Mouse (Mus musculus) forebrain, embryonic 13.5 days (tissue): ENCODE results near the gene P2rx7. TPM values are rescaled to one million over a fixed set of nuclear protein-coding genes. Genes with fewer than 3 reads are reported as not detected.

Source experiments
- ATAC-seq: fragments of 200-750 bp; cut with Nextera tagmentation; 2 replicates; pipeline ENCODE4 v1.8.0; 2017
- H3K27ac ChIP-seq: fragments of 300-500 bp; sonication (generic); 2 replicates; pipeline ENCODE4 v1.5.1; 2015; ENCODE audit warnings: inconsistent platforms, mild to moderate bottlenecking, moderate library complexity
- H3K27me3 ChIP-seq: fragments of 300-500 bp; sonication (generic); 2 replicates; pipeline ENCODE4 v1.6.1; 2015; ENCODE audit warnings: mild to moderate bottlenecking, inconsistent platforms
- H3K36me3 ChIP-seq: fragments of 300-500 bp; sonication (generic); 2 replicates; pipeline ENCODE4 v1.6.1; 2015; ENCODE audit warnings: mild to moderate bottlenecking, inconsistent platforms; ENCODE audit not compliant: poor library complexity, severe bottlenecking
- H3K4me1 ChIP-seq: fragments of 300-500 bp; sonication (generic); 2 replicates; pipeline ENCODE4 v1.6.1; 2015; ENCODE audit warnings: inconsistent platforms
- H3K4me2 ChIP-seq: fragments of 300-500 bp; sonication (generic); 2 replicates; pipeline ENCODE4 v1.6.1; 2015; ENCODE audit warnings: inconsistent platforms, mild to moderate bottlenecking, moderate library complexity
- H3K4me3 ChIP-seq: fragments of 300-500 bp; sonication (generic); 2 replicates; pipeline ENCODE4 v1.5.1; 2015; ENCODE audit warnings: mild to moderate bottlenecking, inconsistent platforms
- H3K9ac ChIP-seq: fragments of 300-500 bp; sonication (generic); 2 replicates; pipeline ENCODE4 v1.6.1; 2015; ENCODE audit warnings: mild to moderate bottlenecking, inconsistent platforms
- H3K9me3 ChIP-seq: fragments of 300-500 bp; sonication (generic); replicated peaks from 2 replicates; pipeline ENCODE4 v1.6.1; 2016; ENCODE audit warnings: inconsistent platforms
- WGBS: fragments of 180-500 bp; shearing (Covaris S2); methylation state at CpG from one replicate; pipeline ENCODE4 v1.1.7; 2015; 5-methylcytosine and 5-hydroxymethylcytosine counted together
- polyA plus RNA-seq: library from polyadenylated mRNA; unstranded; fragments of >200 nt; fragmentation: Nextera tagmentation; extraction: Ambion mirVana; gene quantifications from 2 replicates; pipeline ENCODE4 v1.2.1, GENCODE M21; 2015

Gene P2rx7
- polyA plus RNA-seq, 1 experiment from 2014 or later = 0.85 TPM

DNA sequence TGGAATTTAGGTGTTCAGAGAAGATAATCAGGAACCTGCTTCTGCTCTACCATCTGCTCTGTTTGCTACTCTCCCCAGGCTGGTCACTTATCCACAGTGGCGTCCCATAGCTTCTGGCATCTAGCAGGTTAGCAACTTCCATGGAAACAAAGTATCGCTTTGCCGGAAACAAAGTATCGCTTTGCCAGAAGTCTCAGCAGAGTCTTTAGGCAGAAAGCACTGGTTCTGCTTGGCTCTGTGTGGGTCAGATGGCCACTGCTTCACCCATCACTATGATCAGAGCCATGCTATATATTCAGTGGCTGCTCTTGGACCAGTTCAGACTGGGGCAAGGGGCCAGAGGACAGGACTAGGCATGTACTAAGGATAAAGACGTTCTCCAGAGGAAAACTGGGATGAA is 28.6 kb downstream of the P2rx7 start:
- Histone ChIP-seq H3K36me3 (no peaks in the 10 kb centered on the region), H3K4me1 (no peaks in the 10 kb centered on the region), H3K9ac (no peak overlapping the region), H3K4me2 (no peak overlapping the region), H3K4me3 (no peak overlapping the region), H3K27me3 (no peaks in the 10 kb centered on the region), H3K9me3 (no peaks in the 10 kb centered on the region), H3K27ac (no peak overlapping the region)
- no peak for ATAC-seq
- WGBS = 92% methylated on average over 5 of the region's 5 CpGs

DNA sequence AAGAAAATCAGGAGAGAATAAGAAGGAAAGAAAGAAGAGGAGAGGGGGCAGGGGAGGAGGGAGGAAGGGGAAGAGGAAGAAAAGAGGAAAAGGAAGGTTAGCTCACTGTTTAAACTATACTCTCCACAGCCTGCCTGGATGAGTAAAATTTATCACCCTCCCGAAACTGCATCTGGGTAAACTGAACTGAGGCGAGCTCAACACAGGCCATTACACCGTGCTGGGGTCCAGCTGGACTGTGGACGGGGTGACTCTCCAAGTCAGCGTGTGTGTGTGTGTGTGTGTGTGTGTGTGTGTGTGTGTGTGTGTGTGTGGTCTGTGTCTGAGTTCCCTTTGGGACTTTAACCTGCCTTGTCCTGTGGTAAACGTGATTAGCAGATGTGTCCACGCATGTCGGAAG is 32.3 kb downstream of the P2rx7 start:
- no peaks in the 10 kb centered on the region for H3K27me3 ChIP-seq
- WGBS = 93% methylated on average over 8 of the region's 8 CpGs
- no peaks in the 10 kb centered on the region for H3K4me1 ChIP-seq
- no peak overlapping the region for H3K9ac ChIP-seq
- H3K4me2 ChIP-seq = no peak overlapping the region
- H3K4me3 ChIP-seq = no peak overlapping the region
- no peak overlapping the region for H3K27ac ChIP-seq
- no peaks in the 10 kb centered on the region for H3K9me3 ChIP-seq
- ATAC-seq = no peak
- H3K36me3 ChIP-seq = no peaks in the 10 kb centered on the region

GRCm38 (mm10) chr5:122677983-122678382 is 34.3 kb downstream of the P2rx7 start:
- H3K4me1 ChIP-seq = no peaks in the 10 kb centered on the region
- no peak for ATAC-seq
- H3K36me3 ChIP-seq = no peaks in the 10 kb centered on the region
- no peak overlapping the region for H3K4me3 ChIP-seq
- H3K27ac ChIP-seq = no peak overlapping the region
- 94% methylated on average over 9 of the region's 9 CpGs for WGBS
- H3K27me3 ChIP-seq = no peaks in the 10 kb centered on the region
- no peaks in the 10 kb centered on the region for H3K9me3 ChIP-seq
- no peak overlapping the region for H3K9ac ChIP-seq
- no peak overlapping the region for H3K4me2 ChIP-seq

DNA sequence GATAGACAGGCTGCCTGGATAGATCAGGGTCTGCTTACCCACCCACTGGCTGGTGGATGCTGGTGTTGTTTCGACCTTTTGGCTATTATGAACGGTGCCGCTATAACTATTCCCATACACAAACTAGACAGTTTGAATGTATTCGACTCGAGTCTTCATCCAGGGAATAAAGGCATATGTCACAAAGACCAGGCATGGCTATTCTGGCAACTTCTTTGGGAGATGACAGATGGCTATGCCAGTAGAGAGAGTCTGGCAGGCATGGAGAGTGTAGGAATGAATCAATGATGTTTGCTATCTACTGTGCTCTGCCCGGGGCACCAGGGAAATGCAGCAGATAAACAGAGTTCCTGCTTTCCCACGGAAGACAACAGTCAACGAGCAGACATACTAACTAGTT is 36.2 kb downstream of the P2rx7 start:
- Histone ChIP-seq H3K4me2 (no peak overlapping the region), H3K27ac (no peak overlapping the region), H3K4me1 (no peaks in the 10 kb centered on the region), H3K9ac (no peak overlapping the region), H3K36me3 (no peaks in the 10 kb centered on the region), H3K9me3 (no peaks in the 10 kb centered on the region), H3K4me3 (no peak overlapping the region), H3K27me3 (no peaks in the 10 kb centered on the region)
- ATAC-seq = no peak
- WGBS = 85% methylated on average over 8 of the region's 8 CpGs

DNA sequence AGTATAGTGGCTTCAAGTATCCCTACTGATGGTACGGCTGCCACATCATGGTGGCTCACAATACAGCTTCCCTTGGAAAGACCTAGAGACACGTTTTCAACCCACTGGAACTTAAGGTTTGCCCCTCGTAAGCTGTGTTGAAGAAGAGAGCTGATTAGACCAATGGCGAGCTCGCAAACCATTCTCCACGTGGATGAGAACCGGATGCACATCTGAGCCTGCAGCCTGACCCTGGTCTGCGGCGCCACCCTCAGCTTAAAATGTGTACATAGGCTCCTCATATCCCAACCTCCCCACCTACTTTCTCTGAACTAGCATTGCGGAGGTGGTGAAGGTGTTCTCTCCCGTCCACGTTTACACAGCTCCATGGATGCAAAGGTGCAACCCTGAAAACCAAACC is 37.6 kb downstream of the P2rx7 start:
- H3K4me3 ChIP-seq = no peak overlapping the region
- H3K9me3 ChIP-seq = no peaks in the 10 kb centered on the region
- WGBS = 83% methylated on average over 12 of the region's 12 CpGs
- H3K36me3 ChIP-seq = no peaks in the 10 kb centered on the region
- H3K27ac ChIP-seq = no peak overlapping the region
- H3K27me3 ChIP-seq = no peaks in the 10 kb centered on the region
- H3K4me1 ChIP-seq = no peaks in the 10 kb centered on the region
- H3K4me2 ChIP-seq = no peak overlapping the region
- no peak for ATAC-seq
- no peak overlapping the region for H3K9ac ChIP-seq

- no peak for ATAC-seq
- Histone ChIP-seq H3K4me3 (no peak overlapping the region), H3K27ac (no peak overlapping the region), H3K4me2 (no peak overlapping the region), H3K4me1 (no peaks in the 10 kb centered on the region), H3K36me3 (no peaks in the 10 kb centered on the region), H3K9me3 (no peaks in the 10 kb centered on the region), H3K9ac (no peak overlapping the region), H3K27me3 (no peaks in the 10 kb centered on the region)
- 85% methylated on average over 10 of the region's 10 CpGs for WGBS
Observed at GRCm38 (mm10) chr5:122683926-122684325, 40.2 kb downstream of the P2rx7 start.

GRCm38 (mm10) chr5:122687391-122687790 is 43.7 kb downstream of the P2rx7 start:
- no peak for ATAC-seq
- 90% methylated on average over 4 of the region's 4 CpGs for WGBS
- Histone ChIP-seq H3K9me3 (no peaks in the 10 kb centered on the region), H3K36me3 (no peaks in the 10 kb centered on the region), H3K9ac (no peak overlapping the region), H3K4me3 (no peak overlapping the region), H3K27ac (no peak overlapping the region), H3K4me2 (no peak overlapping the region), H3K4me1 (no peaks in the 10 kb centered on the region), H3K27me3 (no peaks in the 10 kb centered on the region)

GRCm38 (mm10) chr5:122689153-122689552 is 45.4 kb downstream of the P2rx7 start:
- WGBS = 90% methylated on average over 7 of the region's 7 CpGs
- Histone ChIP-seq H3K27ac (no peak overlapping the region), H3K4me1 (peaks cover 9% of the 10 kb centered on the region), H3K9me3 (no peaks in the 10 kb centered on the region), H3K4me3 (no peak overlapping the region), H3K27me3 (no peaks in the 10 kb centered on the region), H3K4me2 (no peak overlapping the region), H3K9ac (no peak overlapping the region), H3K36me3 (no peaks in the 10 kb centered on the region)
- no peak for ATAC-seq

DNA sequence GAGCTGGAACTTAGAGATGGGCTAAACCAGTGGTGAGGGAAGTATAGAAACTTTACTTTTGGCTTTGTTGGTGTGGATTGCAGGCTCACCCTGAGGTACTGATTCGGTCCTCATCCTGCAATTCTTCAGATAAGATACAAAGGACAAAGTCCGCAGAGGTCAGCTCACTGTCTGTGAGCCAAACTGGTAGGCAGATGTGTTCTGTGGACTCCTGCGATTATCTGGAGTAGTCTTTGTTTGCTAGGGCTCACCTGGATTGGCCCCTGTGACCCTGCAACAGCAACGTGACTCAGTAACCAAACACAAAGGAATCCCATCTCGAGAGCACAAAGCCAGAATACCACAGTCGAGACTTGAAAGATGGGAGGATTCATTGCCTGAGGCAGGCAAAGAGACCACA is 46.8 kb downstream of the P2rx7 start:
- no peaks in the 10 kb centered on the region for H3K36me3 ChIP-seq
- no peak overlapping the region for H3K4me3 ChIP-seq
- no peak overlapping the region for H3K27ac ChIP-seq
- no peaks in the 10 kb centered on the region for H3K9me3 ChIP-seq
- H3K4me1 ChIP-seq = peaks cover 9% of the 10 kb centered on the region
- H3K27me3 ChIP-seq = no peaks in the 10 kb centered on the region
- no peak overlapping the region for H3K9ac ChIP-seq
- no peak for ATAC-seq
- H3K4me2 ChIP-seq = no peak overlapping the region
- 47% methylated on average over 6 of the region's 6 CpGs for WGBS

DNA sequence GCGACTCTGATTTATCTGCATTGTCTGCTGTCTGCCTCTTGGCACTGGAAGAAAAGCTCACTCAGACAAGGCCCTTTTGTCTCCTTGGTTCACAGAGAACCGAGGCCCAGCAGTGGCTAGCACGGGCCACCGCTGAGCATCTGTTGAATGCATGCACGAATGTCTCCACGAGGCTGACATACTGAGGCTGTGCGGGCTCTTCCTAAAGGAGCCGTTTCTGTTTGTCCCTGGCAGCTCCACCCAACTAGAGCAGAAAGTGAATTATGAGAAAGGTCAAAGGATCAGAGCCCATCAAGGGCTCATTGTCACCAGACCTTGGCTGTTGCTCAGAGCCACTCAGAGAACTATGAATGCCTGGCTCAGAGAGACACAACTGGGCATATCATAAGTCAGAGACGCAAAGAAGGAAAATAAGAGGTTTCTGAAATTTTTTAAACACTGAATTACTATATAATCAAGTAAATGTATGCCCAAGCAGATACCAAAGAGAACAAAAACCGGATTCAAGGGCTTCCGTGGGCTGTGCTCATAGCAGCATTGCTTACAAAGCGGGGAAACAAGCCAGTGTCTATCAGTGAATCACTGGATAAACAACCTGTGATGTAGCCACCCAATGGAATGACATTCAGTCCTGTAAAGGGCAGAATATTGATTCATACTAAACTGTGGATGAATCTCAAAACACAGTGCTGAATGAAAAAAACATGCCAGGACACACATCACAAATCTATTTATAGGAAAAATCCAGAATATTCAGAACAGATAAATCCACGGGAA is 49.9 kb downstream of the P2rx7 start:
- H3K36me3 ChIP-seq = no peaks in the 10 kb centered on the region
- no peak overlapping the region for H3K9ac ChIP-seq
- H3K4me1 ChIP-seq = peaks cover 9% of the 10 kb centered on the region
- H3K27me3 ChIP-seq = no peaks in the 10 kb centered on the region
- no peak overlapping the region for H3K4me3 ChIP-seq
- 26% methylated on average over 13 of the region's 13 CpGs for WGBS
- peak; percentile 53; the same call in 1 of the 2 replicates for ATAC-seq
- no peaks in the 10 kb centered on the region for H3K9me3 ChIP-seq
- H3K4me2 ChIP-seq = no peak overlapping the region
- H3K27ac ChIP-seq = peak overlapping the region; percentile 72

- no peak for ATAC-seq
- Histone ChIP-seq H3K4me2 (no peak overlapping the region), H3K9ac (no peak overlapping the region)
Observed at GRCm38 (mm10) chr5:122695516-122695915, 51.8 kb downstream of the P2rx7 start.

DNA sequence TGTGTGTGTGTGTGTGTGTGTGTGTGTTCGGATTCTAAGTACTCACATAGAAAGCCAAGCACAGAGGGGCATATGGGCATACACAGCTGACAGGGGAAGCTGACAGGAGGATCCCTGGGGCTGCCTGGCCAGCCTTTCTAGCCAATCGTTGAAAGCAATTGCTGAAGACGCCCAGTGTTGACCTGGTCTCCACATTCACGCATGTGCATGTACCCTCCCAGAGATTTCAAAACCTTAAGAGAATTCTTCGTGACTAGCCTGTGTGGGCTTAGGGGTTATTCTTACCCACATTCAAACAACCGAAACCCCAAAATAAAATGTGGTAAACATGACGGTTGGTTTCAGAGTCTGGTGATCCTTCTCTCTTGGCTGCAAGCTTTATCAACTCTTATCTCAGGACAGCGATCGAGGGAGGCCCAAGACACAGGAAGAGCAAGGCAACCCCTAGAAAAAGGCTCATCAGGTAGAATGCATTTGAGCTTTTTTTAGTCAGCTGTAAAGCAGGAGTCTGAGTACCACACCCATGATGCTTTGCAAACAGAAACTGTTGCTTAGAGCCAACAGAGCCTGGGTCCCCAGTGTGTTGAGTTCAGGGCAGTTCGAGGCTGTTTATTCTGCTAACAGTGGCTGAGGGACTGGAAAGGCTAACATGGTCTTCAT is 54.5 kb downstream of the P2rx7 start:
- no peak overlapping the region for H3K4me3 ChIP-seq
- H3K9me3 ChIP-seq = no peaks in the 10 kb centered on the region
- H3K4me1 ChIP-seq = peaks cover 8% of the 10 kb centered on the region
- WGBS = 86% methylated on average over 10 of the region's 10 CpGs
- H3K4me2 ChIP-seq = no peak overlapping the region
- no peak for ATAC-seq
- no peaks in the 10 kb centered on the region for H3K27me3 ChIP-seq
- no peak overlapping the region for H3K27ac ChIP-seq
- no peak overlapping the region for H3K9ac ChIP-seq
- no peaks in the 10 kb centered on the region for H3K36me3 ChIP-seq

More at GRCm38 (mm10) chr5:122695516-122695915, 51.8 kb downstream of the P2rx7 start:
- Histone ChIP-seq H3K9me3 (no peaks in the 10 kb centered on the region), H3K27me3 (no peaks in the 10 kb centered on the region), H3K27ac (no peak overlapping the region), H3K4me3 (no peak overlapping the region), H3K4me1 (peaks cover 9% of the 10 kb centered on the region), H3K36me3 (no peaks in the 10 kb centered on the region)
- WGBS = 56% methylated on average over 8 of the region's 8 CpGs

GRCm38 (mm10) chr5:122698701-122699060 is 55.0 kb downstream of the P2rx7 start:
- Histone ChIP-seq H3K9me3 (no peaks in the 10 kb centered on the region), H3K4me1 (peaks cover 3% of the 10 kb centered on the region), H3K4me3 (no peak overlapping the region), H3K27ac (no peak overlapping the region), H3K36me3 (no peaks in the 10 kb centered on the region), H3K9ac (no peak overlapping the region), H3K4me2 (no peak overlapping the region), H3K27me3 (no peaks in the 10 kb centered on the region)
- ATAC-seq = no peak
- WGBS = 83% methylated on average over 9 of the region's 9 CpGs
